Mouse (Mus musculus): ENCODE results near the gene 4930404N11Rik.

- TF ChIP-seq FLI1 (IDR thresholded peaks at IDR 0.05; ENCODE audit: low read length), result no peak
- TF ChIP-seq GATA1 (IDR thresholded peaks at IDR 0.05; ENCODE audit: borderline replicate concordance, low read length), result no peak
Observed at GRCm38 (mm10) chr10:81413310-81414261, 48.0 kb upstream of the 4930404N11Rik start.

Measured in megakaryocyte, embryonic 14.5 days (primary cell).